Mouse (Mus musculus): ENCODE data around the gene Pex10.

Pex10 gene

GRCm38 (mm10) chr4:155092718-155093430, 26.1 kb downstream of the Pex10 start:
- no peak for DNase-seq (ENCODE audit: low spot score in 2 of 2)

GRCm38 (mm10) chr4:155093431-155094149, 26.8 kb downstream of the Pex10 start:
- DNase-seq (ENCODE audit: low spot score in 2 of 2) = no peak

- DNase-seq (ENCODE audit: low spot score in 2 of 2) = no peak
Measured at GRCm38 (mm10) chr4:155094565-155094964, 27.7 kb downstream of the Pex10 start.

GRCm38 (mm10) chr4:155095238-155095900, 28.6 kb downstream of the Pex10 start:
- DNase-seq (ENCODE audit: low spot score in 2 of 2) = peak; percentile 81 to 85

- no peak for DNase-seq (ENCODE audit: low spot score in 2 of 2)
Measured at GRCm38 (mm10) chr4:155095967-155096366, 29.2 kb downstream of the Pex10 start.

- DNase-seq (ENCODE audit: low spot score in 2 of 2) = no peak
Measured at GRCm38 (mm10) chr4:155097452-155097851, 30.6 kb downstream of the Pex10 start.

GRCm38 (mm10) chr4:155098572-155098971, 31.8 kb downstream of the Pex10 start:
- DNase-seq (ENCODE audit: low spot score in 2 of 2) = no peak

GRCm38 (mm10) chr4:155107886-155108285, 41.1 kb downstream of the Pex10 start:
- no peak for DNase-seq (ENCODE audit: low spot score in 2 of 2)

GRCm38 (mm10) chr4:155109471-155109870, 42.7 kb downstream of the Pex10 start:
- DNase-seq (ENCODE audit: low spot score in 2 of 2) = no peak

- DNase-seq (ENCODE audit: low spot score in 2 of 2) = no peak
Measured at GRCm38 (mm10) chr4:155113766-155114410, 47.1 kb downstream of the Pex10 start.

- DNase-seq (ENCODE audit: low spot score in 2 of 2) = no peak
Measured at GRCm38 (mm10) chr4:155116607-155117006, 49.8 kb downstream of the Pex10 start.

GRCm38 (mm10) chr4:155117396-155117978, 50.7 kb downstream of the Pex10 start:
- no peak for DNase-seq (ENCODE audit: low spot score in 2 of 2)

- no peak for DNase-seq (ENCODE audit: low spot score in 2 of 2)
Measured at GRCm38 (mm10) chr4:155118278-155118677, 51.5 kb downstream of the Pex10 start.

- DNase-seq (ENCODE audit: low spot score in 2 of 2) = no peak
Measured at GRCm38 (mm10) chr4:155120038-155120437, 53.2 kb downstream of the Pex10 start.

GRCm38 (mm10) chr4:155120583-155120982, 53.8 kb downstream of the Pex10 start:
- DNase-seq (ENCODE audit: low spot score in 2 of 2) = no peak

GRCm38 (mm10) chr4:155121222-155121621, 54.4 kb downstream of the Pex10 start:
- no peak for DNase-seq (ENCODE audit: low spot score in 2 of 2)

Data from frontal cortex, postnatal 10 days (tissue).